Mouse (Mus musculus) heart, embryonic 11.5 days (tissue): Measurements from ENCODE around the gene Olfr641. TPM values are rescaled to one million over a fixed set of nuclear protein-coding genes. Genes with fewer than 3 reads are reported as not detected.

Experiments
- ATAC-seq: fragments of 200-750 bp; cut with Nextera tagmentation; replicated peaks from 2 replicates; pipeline ENCODE4 v1.8.0; 2017; ENCODE audit warnings: moderate library complexity; ENCODE audit not compliant: insufficient number of reproducible peaks, low FRiP score, low TSS enrichment
- H3K27ac ChIP-seq: fragments of 300-500 bp; sonication (generic); 2 replicates; pipeline ENCODE4 v1.5.1; 2014; ENCODE audit warnings: mild to moderate bottlenecking, low read depth, low read length
- H3K27me3 ChIP-seq: fragments of 300-500 bp; sonication (generic); 2 replicates; pipeline ENCODE4 v1.6.1; 2014; ENCODE audit warnings: mild to moderate bottlenecking, low read length, mixed read lengths; ENCODE audit not compliant: control insufficient read depth, insufficient read depth
- H3K36me3 ChIP-seq: fragments of 300-500 bp; sonication (generic); 2 replicates; pipeline ENCODE4 v1.6.1; 2014; ENCODE audit warnings: mild to moderate bottlenecking, low read length, moderate library complexity, mixed read lengths; ENCODE audit not compliant: control insufficient read depth, insufficient read depth
- H3K4me1 ChIP-seq: fragments of 300-500 bp; sonication (generic); 2 replicates; pipeline ENCODE4 v1.6.1; 2014; ENCODE audit warnings: low read length; ENCODE audit not compliant: control insufficient read depth, insufficient read depth
- H3K4me2 ChIP-seq: fragments of 300-500 bp; sonication (generic); 2 replicates; pipeline ENCODE4 v1.6.1; 2014; ENCODE audit warnings: mild to moderate bottlenecking, moderate library complexity
- H3K4me3 ChIP-seq: fragments of 300-500 bp; sonication (generic); 2 replicates; pipeline ENCODE4 v1.5.1; 2014; ENCODE audit warnings: low read depth, low read length
- H3K9ac ChIP-seq: fragments of 300-500 bp; sonication (generic); 2 replicates; pipeline ENCODE4 v1.6.1; 2014; ENCODE audit warnings: mild to moderate bottlenecking, low read depth, low read length, moderate library complexity
- H3K9me3 ChIP-seq: fragments of 300-500 bp; sonication (generic); replicated peaks from 2 replicates; pipeline ENCODE4 v1.6.1; 2016; ENCODE audit warnings: low read length; ENCODE audit not compliant: control insufficient read depth
- WGBS: fragments of 180-500 bp; shearing (Covaris S2); extraction: QIAGEN DNeasy Blood & Tissue Kit; methylation state at CpG from one replicate; pipeline ENCODE4 v1.1.7; 2014; ENCODE audit not compliant: insufficient replicate concordance; 5-methylcytosine and 5-hydroxymethylcytosine counted together
- polyA plus RNA-seq: library from polyadenylated mRNA; unstranded; fragments of >200 nt; fragmentation: Nextera tagmentation; extraction: Ambion mirVana; gene quantifications from 2 replicates; pipeline ENCODE4 v1.2.1, GENCODE M21; 2014

Olfr641 gene
- not detected in 2 replicates for polyA plus RNA-seq

GRCm38 (mm10) chr7:104035145-104035544, at the start of gene Olfr641:
Olfr641 (plus strand) TSS chr7:104035445.
- no peak for ATAC-seq

GRCm38 (mm10) chr7:103998446-103998845, 36.8 kb upstream of the Olfr641 start, which contains the start of gene Olfr638:
Olfr638 (plus strand) TSS chr7:103998746.
- H3K4me1 ChIP-seq, result no peaks in the 10 kb centered on the region
- H3K36me3 ChIP-seq, result no peaks in the 10 kb centered on the region
- H3K4me3 ChIP-seq, result no peak within 1 kb of the TSS
- H3K9ac ChIP-seq, result no peak within 1 kb of the TSS
- H3K9me3 ChIP-seq, result no peaks in the 10 kb centered on the region
- ATAC-seq, result no peak
- no peak within 1 kb of the TSS for H3K4me2 ChIP-seq
- H3K27ac ChIP-seq, result no peak within 1 kb of the TSS
- no peaks in the 10 kb centered on the region for H3K27me3 ChIP-seq

More at GRCm38 (mm10) chr7:104035145-104035544, at the start of gene Olfr641:
- 64% methylated on average over 1 of the region's 1 CpGs for WGBS
- no peak within 1 kb of the TSS for H3K9ac ChIP-seq
- H3K36me3 ChIP-seq, result no peaks in the 10 kb centered on the region
- no peak within 1 kb of the TSS for H3K27ac ChIP-seq
- no peaks in the 10 kb centered on the region for H3K4me1 ChIP-seq
- no peak within 1 kb of the TSS for H3K4me3 ChIP-seq
- no peak within 1 kb of the TSS for H3K4me2 ChIP-seq
- H3K9me3 ChIP-seq, result no peaks in the 10 kb centered on the region
- no peaks in the 10 kb centered on the region for H3K27me3 ChIP-seq

GRCm38 (mm10) chr7:103999124-103999523, 36.1 kb upstream of the Olfr641 start:
- no peak overlapping the region for H3K9ac ChIP-seq
- no peaks in the 10 kb centered on the region for H3K4me1 ChIP-seq
- no peak overlapping the region for H3K4me3 ChIP-seq
- no peaks in the 10 kb centered on the region for H3K36me3 ChIP-seq
- H3K4me2 ChIP-seq, result no peak overlapping the region
- no peak for ATAC-seq
- H3K27ac ChIP-seq, result no peak overlapping the region
- no peaks in the 10 kb centered on the region for H3K9me3 ChIP-seq
- H3K27me3 ChIP-seq, result no peaks in the 10 kb centered on the region

GRCm38 (mm10) chr7:104017203-104017602, 18.0 kb upstream of the Olfr641 start, which contains the start of gene Olfr639:
Olfr639 (minus strand) TSS chr7:104017303.
- H3K4me1 ChIP-seq, result no peaks in the 10 kb centered on the region
- no peaks in the 10 kb centered on the region for H3K27me3 ChIP-seq
- no peaks in the 10 kb centered on the region for H3K9me3 ChIP-seq
- H3K4me2 ChIP-seq, result no peak within 1 kb of the TSS
- no peak within 1 kb of the TSS for H3K4me3 ChIP-seq
- no peak for ATAC-seq
- no peak within 1 kb of the TSS for H3K9ac ChIP-seq
- H3K27ac ChIP-seq, result no peak within 1 kb of the TSS
- H3K36me3 ChIP-seq, result no peaks in the 10 kb centered on the region

DNA sequence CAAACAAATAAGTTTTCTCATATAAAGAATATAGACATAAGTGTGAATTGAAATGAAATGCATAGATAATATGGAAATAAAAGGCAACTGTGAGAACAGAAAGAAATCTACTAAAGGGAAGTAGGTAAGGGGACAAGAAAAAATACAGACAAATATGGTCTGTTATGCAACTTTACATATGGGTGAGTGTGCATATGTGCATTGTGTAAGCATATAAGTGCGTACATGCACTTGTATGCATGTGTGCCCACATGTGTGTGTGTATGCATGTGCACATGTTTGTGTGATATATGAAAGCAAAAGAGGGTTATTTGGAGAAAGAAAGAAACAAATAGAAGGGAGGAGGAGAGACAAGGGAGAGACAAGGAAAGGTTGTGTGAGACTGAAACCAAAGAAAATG, 16.3 kb upstream of the Olfr641 start:
- H3K36me3 ChIP-seq, result no peaks in the 10 kb centered on the region
- no peak overlapping the region for H3K4me2 ChIP-seq
- H3K4me3 ChIP-seq, result no peak overlapping the region
- no peak overlapping the region for H3K27ac ChIP-seq
- H3K9me3 ChIP-seq, result no peaks in the 10 kb centered on the region
- WGBS, result 68% methylated on average over 1 of the region's 1 CpGs
- no peak for ATAC-seq
- H3K27me3 ChIP-seq, result no peaks in the 10 kb centered on the region
- H3K9ac ChIP-seq, result no peak overlapping the region
- no peaks in the 10 kb centered on the region for H3K4me1 ChIP-seq

DNA sequence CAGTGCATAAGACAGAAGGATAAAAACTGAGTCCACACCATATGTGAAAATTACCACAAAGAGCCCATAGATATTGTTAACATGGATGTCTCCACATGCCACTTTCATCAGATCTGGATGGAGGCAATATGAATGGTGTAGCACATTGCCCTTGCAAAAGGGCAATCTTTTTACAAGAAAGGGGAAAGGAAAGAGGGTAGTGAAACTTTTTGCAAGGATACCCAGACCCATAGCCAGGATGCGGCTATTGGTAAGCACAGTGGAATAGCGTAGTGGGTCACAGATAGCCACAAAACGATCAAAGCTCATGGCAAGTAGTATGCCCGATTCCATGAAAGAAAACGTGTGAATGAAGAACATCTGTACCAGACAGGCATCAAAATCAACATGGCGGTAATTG, 13.6 kb upstream of the Olfr641 start:
- no peak for ATAC-seq
- 85% methylated on average over 6 of the region's 6 CpGs for WGBS
- H3K9ac ChIP-seq, result no peak overlapping the region
- H3K4me1 ChIP-seq, result no peaks in the 10 kb centered on the region
- H3K27me3 ChIP-seq, result no peaks in the 10 kb centered on the region
- H3K9me3 ChIP-seq, result no peaks in the 10 kb centered on the region
- no peak overlapping the region for H3K4me2 ChIP-seq
- no peaks in the 10 kb centered on the region for H3K36me3 ChIP-seq
- H3K27ac ChIP-seq, result no peak overlapping the region
- H3K4me3 ChIP-seq, result no peak overlapping the region

- H3K4me1 ChIP-seq, result no peaks in the 10 kb centered on the region
- no peak within 1 kb of the TSS for H3K4me2 ChIP-seq
- H3K27me3 ChIP-seq, result no peaks in the 10 kb centered on the region
- no peaks in the 10 kb centered on the region for H3K36me3 ChIP-seq
- no peak within 1 kb of the TSS for H3K4me3 ChIP-seq
- no peak within 1 kb of the TSS for H3K9ac ChIP-seq
- no peak within 1 kb of the TSS for H3K27ac ChIP-seq
- ATAC-seq, result no peak
- H3K9me3 ChIP-seq, result no peaks in the 10 kb centered on the region
- WGBS, result 79% methylated on average over 6 of the region's 6 CpGs
Observed at GRCm38 (mm10) chr7:104025473-104025872, 9.8 kb upstream of the Olfr641 start, which contains the start of gene Olfr640. Olfr640 (minus strand) TSS chr7:104025573.

DNA sequence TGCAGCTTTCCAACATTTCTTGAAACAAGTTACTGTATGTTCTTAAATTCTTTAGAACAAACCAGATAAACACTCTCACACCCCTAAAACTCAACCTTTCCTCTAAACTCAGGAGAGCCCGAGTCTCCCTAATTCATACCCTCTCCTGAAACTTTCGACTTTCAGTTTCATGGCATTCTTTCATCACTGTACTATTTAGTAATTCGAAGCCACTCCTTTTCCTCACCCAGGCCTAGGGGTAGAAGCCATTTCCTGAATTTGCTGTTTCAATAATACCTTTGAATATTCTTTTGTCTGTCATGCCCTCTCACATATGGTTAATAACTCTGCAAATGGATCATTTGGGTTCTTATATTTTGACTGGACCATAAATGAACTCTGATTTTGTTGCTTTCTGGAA, 8.3 kb upstream of the Olfr641 start:
- Histone ChIP-seq H3K9me3 (no peaks in the 10 kb centered on the region), H3K4me1 (no peaks in the 10 kb centered on the region), H3K4me3 (no peak overlapping the region), H3K27ac (no peak overlapping the region), H3K27me3 (no peaks in the 10 kb centered on the region), H3K4me2 (no peak overlapping the region), H3K36me3 (no peaks in the 10 kb centered on the region), H3K9ac (no peak overlapping the region)
- no peak for ATAC-seq
- 75% methylated on average over 3 of the region's 3 CpGs for WGBS

- no peaks in the 10 kb centered on the region for H3K36me3 ChIP-seq
- H3K9me3 ChIP-seq, result no peaks in the 10 kb centered on the region
- no peak overlapping the region for H3K27ac ChIP-seq
- no peak for ATAC-seq
- H3K4me1 ChIP-seq, result no peaks in the 10 kb centered on the region
- H3K27me3 ChIP-seq, result no peaks in the 10 kb centered on the region
- no peak overlapping the region for H3K4me2 ChIP-seq
- no peak overlapping the region for H3K4me3 ChIP-seq
- H3K9ac ChIP-seq, result no peak overlapping the region
- WGBS, result 72% methylated on average over 4 of the region's 4 CpGs
Observed at GRCm38 (mm10) chr7:104050745-104051144, 15.5 kb downstream of the Olfr641 start.
